Mouse (Mus musculus): ENCODE data around the gene Tkt.

- TF ChIP-seq CTCF (IDR thresholded peaks at IDR 0.05; ENCODE audit: low read depth) (no peak), EP300 (IDR thresholded peaks at IDR 0.05; ENCODE audit: low read depth) (no peak)
Measured at GRCm38 (mm10) chr14:30556651-30557050, 8.5 kb downstream of the Tkt start.
